Mouse (Mus musculus): ENCODE results near the gene Haao. TPM values are rescaled to one million over a fixed set of nuclear protein-coding genes. Genes with fewer than 3 reads are reported as not detected.

The Haao gene
- total RNA-seq, 1 experiment from 2014 or later = 0.43 TPM

DNA sequence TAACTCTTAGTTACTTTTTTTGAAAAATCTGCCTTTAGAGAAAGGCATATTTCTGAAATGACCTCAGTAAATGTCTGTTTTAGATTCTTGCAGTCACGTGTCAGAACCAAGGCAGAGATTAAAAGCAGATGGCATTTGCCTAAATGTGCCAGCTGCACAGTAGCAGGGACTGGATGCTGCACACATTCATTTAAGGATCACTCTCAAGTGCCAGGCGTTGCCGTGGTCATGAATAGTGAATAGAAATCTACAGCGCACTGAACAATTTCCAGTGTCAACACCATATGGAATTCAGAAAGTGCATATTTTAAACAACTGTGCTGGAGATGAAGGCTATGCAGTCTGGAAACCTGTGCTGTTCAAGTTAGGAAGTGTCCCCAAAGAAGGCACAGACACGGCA lies 65.0 kb downstream of the Haao start:
- DNase-seq = no peak

Other genes starting within 250 kb of the Haao start
- gene Kcng3, start 216.1 kb downstream of the Haao start, total RNA-seq (2021) = 16.9 and 18.5 TPM in 2 replicates
- gene Mta3, start 141.8 kb downstream of the Haao start, total RNA-seq (2021) = 63.0 and 88.2 TPM in 2 replicates